Mouse (Mus musculus): ENCODE results near the gene Prr3.
"Not testable (repeated sequence)": the region's sequence is repeated elsewhere in the genome, so short reads cannot be mapped to it uniquely, and the experiment has no call there.

The Prr3 gene

GRCm38 (mm10) chr17:35937700-35938348, 42.2 kb downstream of the Prr3 start:
- no peak for DNase-seq (ENCODE audit: low spot score)

- DNase-seq (ENCODE audit: low spot score) = not testable (repeated sequence)
Measured at GRCm38 (mm10) chr17:35935763-35936162, 44.3 kb downstream of the Prr3 start.

- no peak for DNase-seq (ENCODE audit: low spot score)
Measured at GRCm38 (mm10) chr17:35932608-35933007, 47.4 kb downstream of the Prr3 start.

GRCm38 (mm10) chr17:35930627-35931026, 49.4 kb downstream of the Prr3 start:
- no peak for DNase-seq (ENCODE audit: low spot score)

GRCm38 (mm10) chr17:35929534-35929933, 50.5 kb downstream of the Prr3 start:
- DNase-seq (ENCODE audit: low spot score) = no peak

- DNase-seq (ENCODE audit: low spot score) = no peak
Measured at GRCm38 (mm10) chr17:35927471-35927870, 52.6 kb downstream of the Prr3 start.

GRCm38 (mm10) chr17:35923281-35923680, 56.8 kb downstream of the Prr3 start:
- no peak for DNase-seq (ENCODE audit: low spot score)

GRCm38 (mm10) chr17:35922566-35922965, 57.5 kb downstream of the Prr3 start:
- no peak for DNase-seq (ENCODE audit: low spot score)

All from urinary bladder, postnatal 14 days (tissue).